Mouse (Mus musculus) left cerebral cortex, adult 9 months (tissue): ENCODE data around the gene Tmem131.

ENCODE experiments used
- DNase-seq, 2 experiments: peaks; one replicate each; pipeline ENCODE4 v3.0.0; 2022; ENCODE audit warnings: low spot score in 2 of 2

Gene Tmem131

GRCm38 (mm10) chr1:36782476-36782875 is 161.0 kb downstream of the Tmem131 start:
- no peak for DNase-seq

DNA sequence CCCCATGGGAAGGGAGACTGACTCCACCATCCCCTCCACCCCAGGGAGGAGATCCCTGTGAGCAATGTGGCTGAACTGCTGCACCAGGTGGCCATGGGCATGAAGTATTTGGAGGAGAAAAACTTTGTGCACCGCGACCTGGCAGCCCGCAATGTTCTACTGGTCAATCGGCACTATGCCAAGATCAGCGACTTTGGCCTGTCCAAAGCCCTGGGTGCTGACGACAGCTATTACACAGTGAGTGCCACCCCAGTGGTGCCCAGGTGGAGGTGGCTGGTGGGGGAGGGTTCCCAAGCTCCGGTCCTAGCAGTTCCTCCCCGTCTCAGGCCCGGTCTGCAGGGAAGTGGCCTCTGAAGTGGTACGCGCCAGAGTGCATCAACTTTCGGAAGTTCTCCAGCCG is 162.7 kb downstream of the Tmem131 start:
- no peak for DNase-seq

DNA sequence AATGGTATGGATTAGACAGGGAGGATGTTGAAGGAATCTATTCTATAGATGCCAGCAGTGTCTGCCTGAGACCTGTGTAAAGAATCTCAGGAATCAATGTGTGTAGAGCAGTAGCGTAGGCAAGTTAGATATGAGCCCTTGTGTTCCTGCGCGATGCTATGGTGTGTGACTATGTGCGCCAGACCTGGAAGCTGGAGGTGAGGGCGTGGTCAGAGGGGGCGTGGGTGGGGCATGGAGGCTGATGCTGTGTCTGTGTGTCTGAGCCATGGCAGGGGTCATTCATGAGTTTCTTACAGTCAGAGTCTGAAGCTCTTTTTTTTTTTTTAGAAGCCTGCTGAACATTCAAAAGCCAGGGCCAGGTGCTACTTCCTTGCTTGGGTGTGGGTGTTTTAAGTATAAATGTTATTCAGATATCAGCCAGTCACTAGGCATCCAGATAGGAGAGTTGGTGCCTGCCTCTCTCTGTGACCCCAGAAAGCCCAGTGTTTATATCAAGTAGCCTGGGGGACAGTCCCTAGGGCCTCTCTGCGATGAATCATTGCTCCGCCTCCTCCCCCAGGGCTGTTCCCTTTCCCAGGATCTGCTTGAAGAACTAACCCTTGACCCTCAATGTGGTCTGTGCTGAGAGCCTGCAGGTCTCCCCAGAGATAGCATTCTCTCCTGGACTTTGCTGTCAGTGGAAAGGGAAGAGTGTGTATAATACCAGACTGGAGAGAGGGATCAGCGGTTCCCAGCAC is 171.1 kb downstream of the Tmem131 start:
- DNase-seq = no peak

GRCm38 (mm10) chr1:36770998-36771397 is 172.5 kb downstream of the Tmem131 start:
- no peak for DNase-seq

DNA sequence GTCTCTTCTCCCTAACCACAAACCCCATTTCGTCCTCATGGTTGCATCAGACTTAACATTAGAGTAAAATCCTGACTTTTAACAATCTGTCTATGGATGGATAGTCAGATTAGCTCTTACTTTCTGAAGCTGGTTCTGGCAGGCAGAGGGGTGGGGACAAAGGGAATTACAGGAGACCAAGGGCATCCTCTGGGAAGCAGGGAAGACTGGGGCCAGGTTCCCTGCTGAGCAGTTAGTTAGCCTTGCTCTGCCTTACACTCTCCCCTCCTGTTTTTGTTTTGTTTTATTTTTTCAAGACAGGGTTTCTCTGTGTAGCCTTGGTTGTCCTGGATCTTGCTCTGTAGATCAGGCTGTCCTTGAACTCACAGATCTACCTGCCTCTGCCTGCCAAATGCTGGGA is 173.5 kb downstream of the Tmem131 start:
- DNase-seq = no peak

GRCm38 (mm10) chr1:36768786-36769185 is 174.7 kb downstream of the Tmem131 start:
- DNase-seq = no peak

- no peak for DNase-seq
Observed at GRCm38 (mm10) chr1:36767321-36767720, 176.1 kb downstream of the Tmem131 start.

- DNase-seq = no peak
Observed at GRCm38 (mm10) chr1:36766431-36767205, 176.8 kb downstream of the Tmem131 start.

DNA sequence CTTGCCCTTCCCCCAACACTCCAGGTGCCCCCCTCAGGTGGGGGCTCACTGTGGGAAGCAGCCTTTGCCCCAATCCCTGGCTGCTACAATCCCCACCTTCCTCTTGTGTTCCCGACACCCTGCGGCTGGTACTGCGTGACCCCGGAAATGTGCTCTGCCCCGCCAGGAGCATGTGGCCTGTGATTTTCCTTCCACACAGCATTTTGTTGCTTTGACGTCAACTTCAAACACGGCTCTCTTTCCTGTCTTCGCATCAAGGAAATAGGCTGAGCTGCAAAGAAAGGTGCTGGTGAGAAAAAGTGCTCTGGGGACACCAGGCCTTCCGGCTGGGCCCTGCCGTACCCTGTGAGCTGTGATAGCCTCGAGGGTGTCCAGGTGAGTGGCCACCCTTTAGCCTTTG is 181.9 kb downstream of the Tmem131 start, which contains the start of gene Zap70:
Gene Zap70, plus strand, starts transcription at position 231 of the 400 bp plus-strand sequence.
- DNase-seq = no peak

DNA sequence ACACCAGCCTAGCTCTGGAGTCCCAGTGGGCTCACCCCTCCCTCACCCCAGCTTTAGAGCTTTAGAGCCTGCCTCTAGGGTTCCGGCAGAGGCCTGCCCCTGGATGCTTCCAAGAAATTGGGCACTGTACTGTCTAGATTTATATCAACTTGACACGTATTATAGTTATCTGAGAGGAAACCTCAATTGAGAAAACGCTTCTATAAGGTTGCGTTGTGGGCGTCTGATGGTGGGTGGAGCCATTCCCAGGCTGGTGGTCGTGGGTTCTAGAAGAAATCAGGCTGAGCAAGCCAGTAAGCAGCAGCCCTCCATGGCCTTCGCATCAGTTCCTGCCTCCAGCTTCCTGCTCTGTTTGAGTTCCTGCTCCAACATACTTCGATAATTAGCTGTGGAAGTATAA is 182.4 kb downstream of the Tmem131 start:
- DNase-seq = no peak

DNA sequence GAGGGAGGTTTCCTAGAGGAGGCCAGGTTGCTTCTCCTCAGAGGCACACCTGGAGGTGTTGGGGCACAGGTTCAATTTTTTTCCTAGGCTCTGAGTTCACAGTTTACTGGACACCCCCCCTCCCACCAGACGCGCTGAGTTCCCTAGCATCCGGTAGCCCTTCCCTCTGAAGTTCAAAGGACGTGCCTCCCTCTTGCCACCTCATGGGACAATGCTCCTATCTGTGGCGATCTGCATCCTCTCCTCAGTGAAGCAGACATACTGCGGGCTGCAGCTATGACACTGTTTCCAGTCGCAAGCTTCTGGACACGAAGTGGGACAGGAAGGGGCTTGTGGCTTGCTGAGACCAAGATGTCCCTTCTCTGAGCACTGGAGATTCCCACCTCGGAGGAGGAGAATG is 183.1 kb downstream of the Tmem131 start:
- DNase-seq = no peak

GRCm38 (mm10) chr1:36759076-36759475 is 184.4 kb downstream of the Tmem131 start:
- no peak for DNase-seq

GRCm38 (mm10) chr1:36758553-36758952 is 184.9 kb downstream of the Tmem131 start:
- DNase-seq = no peak

GRCm38 (mm10) chr1:36753932-36754675 is 189.4 kb downstream of the Tmem131 start:
- no peak for DNase-seq

DNA sequence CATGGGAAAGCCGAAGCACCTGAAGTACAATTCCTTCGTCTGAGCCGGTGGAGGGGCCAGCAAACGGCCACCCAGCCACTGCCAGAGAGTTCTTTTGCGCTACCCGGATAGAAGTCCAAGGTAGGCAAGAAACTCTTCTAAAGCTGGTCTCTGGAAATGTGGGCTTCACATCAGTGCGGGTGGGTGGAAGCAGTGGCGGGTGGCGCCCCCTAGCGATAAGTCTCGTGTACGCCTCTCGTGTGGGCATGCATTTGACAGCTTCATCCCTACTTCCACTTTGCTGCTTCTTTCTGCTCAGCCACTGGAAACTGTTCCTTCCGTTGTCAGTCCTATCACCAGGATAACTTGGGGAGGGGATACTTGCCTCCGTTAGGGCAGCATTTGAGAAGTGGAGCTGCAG is 197.0 kb downstream of the Tmem131 start:
- DNase-seq = no peak

DNA sequence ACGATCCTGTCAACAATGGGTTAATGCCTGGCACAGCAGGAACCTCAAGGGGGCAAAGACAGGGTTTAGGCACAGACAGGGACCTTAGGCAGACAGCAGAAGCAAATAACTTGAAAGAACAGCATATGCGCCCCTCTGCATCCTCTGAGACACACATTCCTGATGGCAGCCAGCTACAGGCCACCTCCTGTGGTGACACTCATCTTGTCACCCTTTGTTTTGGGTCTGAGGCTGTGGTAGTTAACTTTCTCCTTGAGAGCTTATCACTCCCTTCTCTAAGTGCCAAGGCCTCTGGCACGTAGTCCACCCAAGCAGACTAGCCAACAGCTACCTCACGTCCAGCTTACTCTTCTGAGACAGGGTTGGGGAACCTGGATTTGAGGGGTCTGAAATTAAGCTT is 197.8 kb downstream of the Tmem131 start:
- DNase-seq = no peak

DNA sequence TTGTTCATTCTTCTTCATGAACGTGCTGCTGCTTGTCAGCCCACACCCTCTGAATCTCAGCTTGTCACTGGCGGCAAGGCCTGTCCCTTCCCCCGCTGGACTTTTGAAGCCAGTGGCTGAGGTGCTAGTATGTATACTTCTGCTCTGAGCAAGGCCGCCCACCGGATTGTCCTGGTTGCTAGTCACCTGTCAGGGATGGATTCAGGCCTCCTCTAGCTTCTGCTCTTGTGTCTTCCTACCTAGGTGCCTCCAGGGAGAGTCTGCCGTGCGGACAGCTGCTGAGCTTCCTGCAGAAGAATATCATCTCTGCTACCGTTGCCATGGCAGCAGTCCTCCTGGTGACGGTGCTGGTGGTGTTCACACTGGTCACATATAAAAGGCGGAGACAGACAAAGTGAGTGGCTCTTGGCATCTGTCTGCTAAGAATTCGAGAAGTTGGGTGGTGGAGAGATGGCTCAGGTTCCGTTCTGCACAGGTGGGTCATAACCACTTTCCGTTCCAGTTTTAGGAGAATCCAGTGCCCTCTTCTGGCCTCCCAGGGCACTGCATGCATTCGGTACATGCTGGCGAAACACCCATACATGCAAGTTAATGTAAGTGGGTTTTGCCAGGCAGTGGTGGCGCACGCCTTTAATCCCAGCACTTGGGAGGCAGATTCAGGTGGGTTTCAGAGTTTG is 199.1 kb downstream of the Tmem131 start:
- DNase-seq = peak; percentile 65 to 88

- DNase-seq = no peak
Observed at GRCm38 (mm10) chr1:36743046-36743445, 200.4 kb downstream of the Tmem131 start.
